Mouse (Mus musculus): Measurements from ENCODE around the gene Evc2. TPM values are rescaled to one million over a fixed set of nuclear protein-coding genes. Genes with fewer than 3 reads are reported as not detected.

Evc2 gene
- polyA plus RNA-seq, 1 experiment from 2014 or later, result 7.7 TPM

DNA sequence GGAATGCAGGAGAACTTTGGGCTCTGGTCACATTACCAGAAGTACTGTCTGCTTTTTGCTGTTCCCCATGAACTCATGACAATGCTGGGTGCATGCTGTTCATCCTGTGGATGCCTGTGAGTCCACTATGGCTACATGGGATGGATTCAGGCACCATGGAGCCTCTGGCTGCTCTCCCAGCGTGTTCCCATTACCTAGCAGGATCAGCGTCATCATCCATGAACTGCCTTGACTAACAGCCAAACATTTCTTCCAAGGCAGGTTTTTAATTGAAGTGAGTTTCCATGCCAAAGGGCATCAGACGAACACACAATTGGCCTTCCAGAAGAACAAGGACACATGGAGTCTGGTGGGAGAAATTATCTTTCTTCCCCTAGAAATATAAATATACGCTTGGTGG, 133.3 kb downstream of the Evc2 start:
- WGBS, result 90% methylated on average over 4 of the region's 4 CpGs
- no peaks in the 10 kb centered on the region for H3K36me3 ChIP-seq (ENCODE audit: control insufficient read depth, insufficient read depth, low read length)
- H3K9ac ChIP-seq (ENCODE audit: low read depth, low read length), result no peak overlapping the region
- ATAC-seq (ENCODE audit: low FRiP score) (no peak), DNase-seq (ENCODE audit: low spot score) (no peak)
- no peaks in the 10 kb centered on the region for H3K4me1 ChIP-seq (replicated peaks; ENCODE audit: control insufficient read depth, insufficient read depth, low read length)
- H3K27me3 ChIP-seq (ENCODE audit: control insufficient read depth, insufficient read depth, low read length), result no peaks in the 10 kb centered on the region
- no peak overlapping the region for H3K27ac ChIP-seq (ENCODE audit: low read depth, low read length)
- H3K4me3 ChIP-seq (ENCODE audit: low read depth, low read length), result no peak overlapping the region
- no peak overlapping the region for H3K4me2 ChIP-seq (replicated peaks; ENCODE audit: low read depth, low read length)
- no peaks in the 10 kb centered on the region for H3K9me3 ChIP-seq (ENCODE audit: control insufficient read depth, low read length)

DNA sequence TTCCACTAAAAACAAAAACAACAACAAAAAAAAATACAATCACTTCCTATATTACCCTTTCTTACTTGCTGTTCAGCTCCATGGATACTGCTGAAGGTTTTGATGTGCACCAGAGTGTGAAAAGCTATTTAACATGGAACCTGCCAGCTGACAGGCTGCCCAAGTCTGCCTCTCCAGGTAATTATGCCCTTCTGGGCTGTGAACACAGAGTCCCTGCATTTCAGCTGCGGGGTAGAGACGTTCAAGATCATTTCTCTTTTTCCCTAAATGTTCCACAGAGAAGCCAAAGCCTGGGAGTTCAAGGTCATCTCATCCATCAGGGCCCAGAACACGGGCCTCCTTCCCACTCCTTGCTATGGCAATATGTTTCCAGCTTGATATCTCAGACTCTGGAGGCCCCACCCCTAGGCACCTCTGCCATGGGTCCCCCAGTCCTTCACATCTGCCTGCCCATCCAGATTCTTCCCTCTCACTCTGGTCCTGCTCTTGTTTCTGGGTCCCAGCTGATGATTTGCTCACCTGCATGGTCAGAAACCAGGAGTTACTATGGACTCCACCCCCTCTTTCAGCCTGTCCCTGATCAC, 133.8 kb downstream of the Evc2 start:
- DNase-seq (ENCODE audit: low spot score), result no peak
- Histone ChIP-seq H3K27me3 (ENCODE audit: control insufficient read depth, insufficient read depth, low read length) (no peaks in the 10 kb centered on the region), H3K27ac (ENCODE audit: low read depth, low read length) (no peak overlapping the region), H3K4me2 (replicated peaks; ENCODE audit: low read depth, low read length) (no peak overlapping the region), H3K9me3 (ENCODE audit: control insufficient read depth, low read length) (no peaks in the 10 kb centered on the region), H3K4me1 (replicated peaks; ENCODE audit: control insufficient read depth, insufficient read depth, low read length) (no peaks in the 10 kb centered on the region), H3K36me3 (ENCODE audit: control insufficient read depth, insufficient read depth, low read length) (no peaks in the 10 kb centered on the region), H3K4me3 (ENCODE audit: low read depth, low read length) (no peak overlapping the region), H3K9ac (ENCODE audit: low read depth, low read length) (no peak overlapping the region)
- 78% methylated on average over 3 of the region's 3 CpGs for WGBS
- ATAC-seq (ENCODE audit: low FRiP score), result no peak

Other genes with a start within 250 kb of the Evc2 start
- gene Crmp1, start 96.6 kb upstream of the Evc2 start, polyA plus RNA-seq (2014; fragmentation: Nextera tagmentation; extraction: Ambion mirVana), result 340 and 413 TPM in 2 replicates
- 9.5 TPM in 2 replicates for gene Evc, start 1.6 kb upstream of the Evc2 start, polyA plus RNA-seq (2014; fragmentation: Nextera tagmentation; extraction: Ambion mirVana)